Mouse (Mus musculus): ENCODE results near the gene Lsmem1. TPM values are rescaled to one million over a fixed set of nuclear protein-coding genes. Genes with fewer than 3 reads are reported as not detected.

Gene Lsmem1
- under 1 TPM in 1 of 2 experiments, not detected in 1; 0.04 TPM for polyA plus RNA-seq (2012; fragmentation: generic; extraction: Trizol)

GRCm38 (mm10) chr12:40199302-40199701, at the start of gene Lsmem1:
Lsmem1 (minus strand) TSS chr12:40199490.

GRCm38 (mm10) chr12:40248454-40249180, 49.3 kb upstream of the Lsmem1 start, which contains the start of gene Ifrd1:
Ifrd1 (minus strand) TSS chr12:40248504.

GRCm38 (mm10) chr12:40133573-40134271, 65.6 kb downstream of the Lsmem1 start, which contains the start of gene Scin:
Scin (minus strand) TSS chr12:40134228.

Other genes with a start within 250 kb of the Lsmem1 start
- gene Arl4a, start 161.5 kb downstream of the Lsmem1 start, polyA plus RNA-seq (2012; fragmentation: generic; extraction: Trizol) = 10 to 100 TPM in 1 of 2 experiments, 1 to 10 TPM in 1; 2.9 to 11.1 TPM
- gene Scin, start 65.3 kb downstream of the Lsmem1 start, polyA plus RNA-seq (2012; fragmentation: generic; extraction: Trizol) = under 1 TPM in 1 of 2 experiments, not detected in 1; 0.01 TPM
- gene Ifrd1, start 49.0 kb upstream of the Lsmem1 start, polyA plus RNA-seq (2012; fragmentation: generic; extraction: Trizol) = 10 to 100 TPM in 1 of 2 experiments, 1 to 10 TPM in 1; 8.4 to 20.1 TPM
- 10 to 100 TPM in 1 of 2 experiments, 1 to 10 TPM in 1; 1.2 to 14.1 TPM for gene Zfp277, start 246.4 kb upstream of the Lsmem1 start, polyA plus RNA-seq (2012; fragmentation: generic; extraction: Trizol)
- 1 to 10 TPM in 1 of 2 experiments, under 1 TPM in 1; 0.12 to 2.6 TPM for gene Dock4, start 246.5 kb upstream of the Lsmem1 start, polyA plus RNA-seq (2012; fragmentation: generic; extraction: Trizol)

All from C3H10T1/2 (cell line).